ENCODE assay signal across 4 mouse cellular contexts in genomic region chr14:53001289-53001688, GRCm38 (mm10).
DNase-seq lines count a peak whose midpoint lies in the region; ATAC-seq and TF ChIP-seq lines count a peak whose summit lies in the region.
"Not testable (repeated sequence)": the region's sequence is repeated elsewhere in the genome, so short reads cannot be mapped to it uniquely, and the experiment has no call there.

No protein-coding gene starts in this region.

- not testable (repeated sequence) for H3K4me3 ChIP-seq in hindbrain, postnatal 0 days (ENCODE audit: low read length); midbrain, postnatal 0 days (ENCODE audit: low read depth, low read length); neural tube, embryonic 14.5 days (ENCODE audit: low read depth, low read length)

- WGBS in hindbrain, postnatal 0 days = 84% methylated on average over 1 of the region's 1 CpGs
- WGBS in midbrain, postnatal 0 days = 94% methylated on average over 1 of the region's 1 CpGs
- WGBS in neural tube, embryonic 14.5 days = 77% methylated on average over 1 of the region's 1 CpGs

- not testable (repeated sequence) for H3K4me1 ChIP-seq in hindbrain, postnatal 0 days (ENCODE audit: insufficient read depth, low read length); midbrain, postnatal 0 days (ENCODE audit: insufficient read depth, low read length); neural tube, embryonic 14.5 days (ENCODE audit: control insufficient read depth, insufficient read depth, low read length)

- not testable (repeated sequence) for H3K9me3 ChIP-seq in hindbrain, postnatal 0 days (ENCODE audit: low read length); midbrain, postnatal 0 days (ENCODE audit: low read length); neural tube, embryonic 14.5 days (ENCODE audit: control insufficient read depth, low read length)

- ATAC-seq in common myeloid progenitor, adult 5-6 weeks (replicated peaks; ENCODE audit: low read depth, poor library complexity, severe bottlenecking) = 0 out of 2 replicates have a peak, but pooled peaks have one; percentile 15
- ATAC-seq in hindbrain, postnatal 0 days = peak; percentile 27; the same call in 1 of the 2 replicates
- peak; percentile 52 for ATAC-seq in midbrain, postnatal 0 days (ENCODE audit: low FRiP score)
- peak; percentile 54; the same call in 1 of the 2 replicates for ATAC-seq in neural tube, embryonic 14.5 days (ENCODE audit: low read depth)

- H3K4me2 ChIP-seq in hindbrain, postnatal 0 days (ENCODE audit: low read depth, low read length); midbrain, postnatal 0 days (ENCODE audit: low read depth, low read length, poor library complexity, severe bottlenecking); neural tube, embryonic 14.5 days (ENCODE audit: low read depth, low read length): not testable (repeated sequence)

- not testable (repeated sequence) for H3K27ac ChIP-seq in hindbrain, postnatal 0 days; midbrain, postnatal 0 days (ENCODE audit: low read depth, low read length); neural tube, embryonic 14.5 days (ENCODE audit: low read depth, low read length)

- not testable (repeated sequence) for DNase-seq in hindbrain, postnatal 0 days (ENCODE audit: low spot score); midbrain, postnatal 0 days (ENCODE audit: low spot score)

- TF ChIP-seq CTCF in hindbrain, postnatal 0 days (IDR thresholded peaks at IDR 0.05; ENCODE audit: low read depth); midbrain, postnatal 0 days (IDR thresholded peaks at IDR 0.05): not testable (repeated sequence)

- H3K9ac ChIP-seq in hindbrain, postnatal 0 days (replicated peaks; ENCODE audit: low read length); midbrain, postnatal 0 days (replicated peaks; ENCODE audit: low read length, poor library complexity, severe bottlenecking); neural tube, embryonic 14.5 days (replicated peaks; ENCODE audit: low read depth, low read length): not testable (repeated sequence)

- H3K27me3 ChIP-seq in hindbrain, postnatal 0 days (ENCODE audit: insufficient read depth, low read length); midbrain, postnatal 0 days (ENCODE audit: insufficient read depth, low read length); neural tube, embryonic 14.5 days (ENCODE audit: control insufficient read depth, insufficient read depth, low read length): not testable (repeated sequence)

- H3K36me3 ChIP-seq in hindbrain, postnatal 0 days (ENCODE audit: insufficient read depth, low read length); midbrain, postnatal 0 days (ENCODE audit: insufficient read depth, low read length); neural tube, embryonic 14.5 days (ENCODE audit: control insufficient read depth, insufficient read depth, low read length): not testable (repeated sequence)
